Mouse (Mus musculus) ES-Bruce4 (cell line): Measurements from ENCODE around the gene Dcst2. TPM values are rescaled to one million over a fixed set of nuclear protein-coding genes. Genes with fewer than 3 reads are reported as not detected.
A peak's percentile ranks its signal among the peaks of the same experiment; 100 is the strongest.

ENCODE experiments used
- H3K27ac ChIP-seq: 2 replicates; pipeline ENCODE4 v1.5.1; 2012; ENCODE audit warnings: low read length, inconsistent platforms; ENCODE audit not compliant: insufficient read depth
- H3K27me3 ChIP-seq: 2 replicates; pipeline ENCODE4 v1.6.1; 2012; ENCODE audit warnings: mild to moderate bottlenecking, low read length, inconsistent platforms; ENCODE audit not compliant: control insufficient read depth, poor library complexity, insufficient read depth, severe bottlenecking
- H3K36me3 ChIP-seq: 2 replicates; pipeline ENCODE4 v1.6.1; 2012; ENCODE audit warnings: inconsistent platforms, mild to moderate bottlenecking, low read length, moderate library complexity; ENCODE audit not compliant: control insufficient read depth, poor library complexity, insufficient read depth, severe bottlenecking
- H3K4me1 ChIP-seq: one replicate; pipeline ENCODE4 v1.8.1; 2011; ENCODE audit warnings: low read length; ENCODE audit not compliant: control insufficient read depth, insufficient read depth
- H3K4me3 ChIP-seq: 2 replicates; pipeline ENCODE4 v1.5.1; 2011; ENCODE audit warnings: low read depth, mild to moderate bottlenecking, low read length
- H3K9ac ChIP-seq: 2 replicates; pipeline ENCODE4 v1.6.1; 2012; ENCODE audit warnings: low read depth, mild to moderate bottlenecking, inconsistent platforms; ENCODE audit not compliant: poor library complexity, severe bottlenecking
- H3K9me3 ChIP-seq: replicated peaks from 2 replicates; pipeline ENCODE4 v1.6.1; 2012; ENCODE audit warnings: mild to moderate bottlenecking, low read length, inconsistent platforms; ENCODE audit not compliant: control insufficient read depth, poor library complexity, insufficient read depth, severe bottlenecking
- CTCF ChIP-seq: IDR thresholded peaks from one replicate; pipeline ENCODE4 v1.8.1; 2011; ENCODE audit warnings: low read depth, low read length
- EP300 ChIP-seq: IDR thresholded peaks from 2 replicates; pipeline ENCODE4 v1.6.1; 2011; ENCODE audit warnings: low read depth, low read length; ENCODE audit not compliant: insufficient read depth
- POLR2A ChIP-seq: IDR thresholded peaks from one replicate; pipeline ENCODE4 v1.8.1; 2011; ENCODE audit warnings: low read length; ENCODE audit not compliant: insufficient read depth
- polyA plus RNA-seq: library from polyadenylated mRNA; stranded (reverse); fragments of >200 nt; gene quantifications from 2 replicates; pipeline ENCODE4 v1.2.4, GENCODE M21; 2011; ENCODE audit warnings: low read depth; ENCODE audit not compliant: missing spikeins, insufficient read depth, insufficient read length

Gene Dcst2
- polyA plus RNA-seq, 1 experiment, result 0.25 TPM

- H3K4me3 ChIP-seq, result 0 out of 2 replicates have a peak overlapping the region, but pooled peaks have one; percentile 85
- peaks cover 12% of the 10 kb centered on the region for H3K36me3 ChIP-seq
- peak overlapping the region; percentile 86 for H3K27ac ChIP-seq
- no peaks in the 10 kb centered on the region for H3K27me3 ChIP-seq
- H3K4me1 ChIP-seq, result peaks cover 13% of the 10 kb centered on the region
- TF ChIP-seq CTCF, result no peak
- no peak for TF ChIP-seq EP300
- TF ChIP-seq POLR2A, result no peak
- H3K9ac ChIP-seq, result peak overlapping the region; percentile 89
- no peaks in the 10 kb centered on the region for H3K9me3 ChIP-seq
These were observed 58.6 kb downstream of the Dcst2 start for GRCm38 (mm10) chr3:89420421-89420820.

GRCm38 (mm10) chr3:89421002-89421774 lies 59.4 kb downstream of the Dcst2 start:
- TF ChIP-seq EP300, result peak; percentile 63
- no peak for TF ChIP-seq CTCF
- peak; percentile 86 for TF ChIP-seq POLR2A
- peaks cover 4% of the 10 kb centered on the region for H3K36me3 ChIP-seq
- H3K9me3 ChIP-seq, result no peaks in the 10 kb centered on the region
- peak overlapping the region; percentile 86 for H3K27ac ChIP-seq
- H3K9ac ChIP-seq, result peak overlapping the region; percentile 82
- peak overlapping the region; percentile 85 for H3K4me3 ChIP-seq
- H3K27me3 ChIP-seq, result no peaks in the 10 kb centered on the region
- H3K4me1 ChIP-seq, result peaks cover 13% of the 10 kb centered on the region

- H3K9ac ChIP-seq, result peak overlapping the region; percentile 82
- H3K36me3 ChIP-seq, result peaks cover 5% of the 10 kb centered on the region
- no peaks in the 10 kb centered on the region for H3K9me3 ChIP-seq
- H3K27ac ChIP-seq, result peak overlapping the region; percentile 19
- peaks cover 13% of the 10 kb centered on the region for H3K4me1 ChIP-seq
- TF ChIP-seq EP300, result no peak
- no peak for TF ChIP-seq CTCF
- TF ChIP-seq POLR2A, result no peak
- peak overlapping the region; percentile 85 for H3K4me3 ChIP-seq
- H3K27me3 ChIP-seq, result no peaks in the 10 kb centered on the region
These were observed 60.2 kb downstream of the Dcst2 start for GRCm38 (mm10) chr3:89421810-89422473.

- Histone ChIP-seq H3K4me3 (peak overlapping the region; percentile 26), H3K9ac (peak overlapping the region; percentile 82), H3K36me3 (peaks cover 11% of the 10 kb centered on the region), H3K4me1 (peaks cover 13% of the 10 kb centered on the region), H3K27me3 (no peaks in the 10 kb centered on the region), H3K27ac (no peak overlapping the region), H3K9me3 (no peaks in the 10 kb centered on the region)
- TF ChIP-seq EP300 (no peak), CTCF (no peak), POLR2A (no peak)
These were observed 60.9 kb downstream of the Dcst2 start for GRCm38 (mm10) chr3:89422556-89423205.

GRCm38 (mm10) chr3:89424416-89425140 lies 62.8 kb downstream of the Dcst2 start:
- H3K36me3 ChIP-seq, result peaks cover 16% of the 10 kb centered on the region
- H3K27me3 ChIP-seq, result no peaks in the 10 kb centered on the region

More at GRCm38 (mm10) chr3:89424416-89425140, 62.8 kb downstream of the Dcst2 start:
- Histone ChIP-seq H3K9ac (no peak overlapping the region), H3K4me3 (no peak overlapping the region), H3K9me3 (no peaks in the 10 kb centered on the region), H3K4me1 (peaks cover 13% of the 10 kb centered on the region), H3K27ac (peak overlapping the region; percentile 40)
- TF ChIP-seq CTCF, result no peak
- TF ChIP-seq POLR2A, result no peak
- TF ChIP-seq EP300, result no peak
